Mouse (Mus musculus) erythroid progenitor cell, adult 5-6 weeks (primary cell): ENCODE results near the gene Magi2. TPM values are rescaled to one million over a fixed set of nuclear protein-coding genes. Genes with fewer than 3 reads are reported as not detected.

Experiments used
- ATAC-seq: replicated peaks from 2 replicates; pipeline ENCODE4 v1.8.0; 2016; ENCODE audit warnings: moderate number of reproducible peaks, mild to moderate bottlenecking, moderate TSS enrichment, inconsistent platforms; ENCODE audit not compliant: poor library complexity, low FRiP score, severe bottlenecking
- total RNA-seq, 2 experiments: library from RNA; stranded (forward) in 1 of 2; stranded (reverse) in 1 of 2; fragments of 150-400 nt in 1 of 2; fragments of 186-747, 209-891 nt in 1 of 2; gene quantifications; 2 replicates each; pipeline versions ENCODE4 v1.2.3 to v1.2.4; 2015 to 2017; ENCODE audit warnings: low replicate concordance in 2 of 2

Magi2 gene
- total RNA-seq (2015; ENCODE audit: low replicate concordance) (not detected in 2 replicates), total RNA-seq (2017; ENCODE audit: low replicate concordance) (2.8 TPM in 1 of 2 replicates, not detected in the other)

DNA sequence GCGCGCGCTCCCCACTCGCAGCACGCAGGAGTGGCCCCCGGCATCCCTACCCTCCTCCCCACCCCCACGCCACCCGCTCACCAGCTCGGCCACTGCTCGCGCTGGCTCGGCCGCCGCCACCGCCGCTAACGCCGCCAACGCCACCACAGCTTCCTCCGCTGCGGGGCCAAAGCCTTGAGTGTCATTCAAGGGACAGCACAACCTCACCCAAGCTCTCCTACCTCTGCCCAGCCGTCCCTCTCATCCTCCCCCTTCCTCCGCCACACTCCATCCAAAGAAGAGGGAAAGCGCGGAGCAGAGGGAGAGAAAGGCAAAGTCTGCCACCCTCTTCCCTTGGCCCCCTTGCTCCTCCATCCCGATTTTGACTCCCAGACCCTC lies at the start of gene Magi2:
TSS of gene Magi2 (plus strand) at position 171 of the 378 bp plus-strand sequence.
- ATAC-seq = no peak

DNA sequence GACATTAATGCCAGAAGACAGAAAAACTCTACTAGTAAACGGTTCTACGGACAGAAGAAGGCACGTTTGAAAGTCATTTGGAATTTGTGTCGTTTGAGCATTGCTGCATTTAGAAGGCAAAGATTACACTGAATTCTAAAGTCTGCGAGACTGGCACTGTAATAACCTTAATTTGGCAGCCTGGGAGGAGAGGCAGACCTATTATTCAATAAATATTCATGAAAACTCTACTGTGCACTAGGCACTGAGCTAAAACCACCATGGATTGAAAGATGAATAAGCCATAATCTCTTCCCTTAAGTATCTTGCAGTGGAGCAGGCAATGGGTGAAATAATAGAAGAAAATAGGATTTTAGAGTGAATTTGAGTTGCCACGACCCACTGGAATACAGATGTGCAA lies 48.2 kb upstream of the Magi2 start:
- ATAC-seq = no peak

DNA sequence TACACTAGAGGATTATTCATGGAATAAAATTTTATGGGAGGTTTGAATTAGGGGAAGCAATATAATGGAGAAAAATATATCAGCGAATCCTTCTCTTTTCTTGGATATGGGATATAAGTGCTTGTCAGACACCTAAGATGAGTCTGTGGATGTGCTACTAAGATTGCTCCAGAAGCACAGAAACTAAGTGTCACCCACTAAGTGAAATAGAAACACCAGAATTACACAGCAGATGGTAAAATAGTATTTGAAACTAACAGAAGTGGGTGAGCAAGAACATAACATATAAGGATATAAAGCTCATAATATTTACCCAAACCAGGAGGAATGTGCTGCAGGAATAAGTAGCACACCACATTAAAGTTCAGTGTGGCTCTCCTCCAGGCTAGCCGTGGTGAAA lies 40.7 kb upstream of the Magi2 start:
- ATAC-seq = no peak

DNA sequence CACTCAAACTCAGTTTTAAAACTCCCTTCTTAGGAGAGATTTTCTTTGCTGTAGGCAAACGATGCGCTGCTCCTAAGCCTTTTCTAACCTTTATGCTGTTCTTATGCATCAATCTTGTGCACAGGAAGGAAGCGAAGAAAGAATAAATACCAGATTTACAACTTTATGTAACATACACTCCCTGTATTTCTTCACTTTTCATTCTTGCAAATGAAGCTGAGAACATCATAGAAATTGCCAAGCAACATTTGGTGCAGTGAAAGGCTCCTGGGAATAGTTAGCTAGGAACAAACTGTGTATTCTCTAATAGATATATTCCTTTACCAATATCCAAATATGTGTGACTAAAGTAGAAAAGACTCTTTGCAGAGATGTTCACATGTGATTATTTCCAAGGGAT lies 15.2 kb upstream of the Magi2 start:
- ATAC-seq = no peak

DNA sequence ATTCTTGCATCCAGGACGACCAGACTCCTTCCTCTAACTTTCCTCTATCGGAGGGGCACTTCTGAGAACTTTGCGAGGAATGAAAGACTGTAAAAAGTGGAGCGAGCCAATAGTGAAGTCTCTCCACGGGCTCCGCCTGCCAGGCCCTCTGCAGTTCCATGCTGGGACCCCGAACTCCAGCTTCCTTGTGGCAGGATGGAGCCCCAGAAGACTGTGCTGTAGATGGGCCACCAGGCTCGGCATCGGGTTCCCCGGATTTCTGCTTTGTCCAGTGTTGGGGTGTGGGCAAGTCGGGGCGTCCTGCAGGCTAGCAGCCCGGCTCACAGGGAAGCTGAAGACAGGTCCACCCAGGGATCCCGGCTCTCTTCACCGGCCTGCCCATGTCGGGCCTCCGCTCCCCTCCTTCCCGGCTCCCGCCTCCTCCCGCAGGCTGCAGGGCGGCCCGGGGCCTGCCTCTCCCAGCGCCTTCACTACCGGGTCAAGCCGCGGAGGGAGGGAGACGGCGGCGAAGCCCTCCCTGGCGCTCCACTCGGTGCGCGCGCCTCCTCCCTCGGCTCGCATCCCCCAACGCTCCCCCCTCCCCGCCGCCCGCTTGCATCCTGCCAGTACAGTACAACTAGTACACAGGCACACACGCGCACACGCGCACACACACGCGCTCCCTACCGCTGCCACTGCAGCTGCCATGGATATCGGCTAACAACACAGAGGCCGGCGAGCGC lies 531 bp upstream of the Magi2 start:
- ATAC-seq = no peak

DNA sequence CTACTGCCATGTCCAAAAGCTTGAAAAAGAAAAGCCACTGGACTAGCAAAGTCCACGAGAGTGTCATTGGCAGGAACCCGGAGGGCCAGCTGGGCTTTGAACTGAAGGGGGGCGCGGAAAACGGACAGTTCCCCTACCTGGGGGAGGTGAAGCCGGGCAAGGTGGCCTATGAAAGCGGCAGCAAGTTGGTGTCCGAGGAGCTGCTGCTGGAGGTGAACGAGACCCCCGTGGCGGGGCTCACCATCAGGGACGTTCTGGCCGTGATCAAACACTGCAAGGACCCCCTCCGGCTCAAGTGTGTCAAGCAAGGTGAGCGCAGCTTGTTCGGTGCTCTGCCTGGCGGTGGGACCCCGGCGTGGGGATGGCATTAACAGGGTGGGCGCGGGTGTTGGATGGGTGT lies 445 bp downstream of the Magi2 start:
- no peak for ATAC-seq

DNA sequence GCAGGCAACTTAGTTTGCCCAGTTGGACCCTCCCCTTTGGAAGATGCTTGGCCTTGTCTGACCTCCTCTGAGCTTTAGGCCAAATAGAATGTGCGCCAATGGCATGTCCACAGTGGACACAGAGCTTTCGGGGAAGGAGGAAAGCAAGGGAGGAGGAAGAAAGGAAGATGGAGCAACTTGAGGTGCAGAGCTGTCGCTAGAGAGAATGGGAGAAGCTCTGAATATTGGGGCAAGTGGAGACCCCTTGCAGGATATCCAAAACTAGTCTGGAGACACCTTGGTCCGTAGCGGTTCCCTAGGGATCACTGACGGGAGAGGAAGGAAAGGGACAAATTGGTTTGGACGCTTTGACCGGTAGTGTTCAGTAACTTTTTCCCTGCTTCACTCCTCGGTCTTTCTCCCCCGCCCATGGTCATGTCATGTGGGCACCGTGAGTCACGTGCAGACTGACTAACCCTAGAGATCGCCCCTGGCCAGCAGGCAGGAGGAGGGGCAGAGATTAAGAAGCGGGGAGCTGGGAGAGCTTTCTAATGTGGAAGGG lies 1.0 kb downstream of the Magi2 start:
- no peak for ATAC-seq

DNA sequence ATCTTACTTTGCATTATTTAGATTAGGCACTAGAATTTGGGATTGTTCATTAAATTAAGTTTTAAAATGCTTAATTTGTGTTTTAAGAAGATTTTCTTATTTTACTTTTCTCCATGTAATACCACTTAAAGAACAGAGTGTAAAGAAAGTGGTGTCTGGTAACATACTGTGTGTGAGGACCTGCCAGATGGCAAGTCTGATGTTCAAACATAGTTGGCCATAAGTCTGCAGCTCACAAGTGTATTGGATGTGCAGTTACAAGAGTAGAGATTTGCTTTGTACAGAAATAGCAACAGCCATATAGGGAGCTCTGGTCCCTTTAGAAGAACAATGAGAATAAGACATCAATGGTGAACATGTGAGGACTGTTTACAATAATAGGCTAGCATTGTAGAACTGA lies 15.0 kb downstream of the Magi2 start:
- ATAC-seq = no peak

DNA sequence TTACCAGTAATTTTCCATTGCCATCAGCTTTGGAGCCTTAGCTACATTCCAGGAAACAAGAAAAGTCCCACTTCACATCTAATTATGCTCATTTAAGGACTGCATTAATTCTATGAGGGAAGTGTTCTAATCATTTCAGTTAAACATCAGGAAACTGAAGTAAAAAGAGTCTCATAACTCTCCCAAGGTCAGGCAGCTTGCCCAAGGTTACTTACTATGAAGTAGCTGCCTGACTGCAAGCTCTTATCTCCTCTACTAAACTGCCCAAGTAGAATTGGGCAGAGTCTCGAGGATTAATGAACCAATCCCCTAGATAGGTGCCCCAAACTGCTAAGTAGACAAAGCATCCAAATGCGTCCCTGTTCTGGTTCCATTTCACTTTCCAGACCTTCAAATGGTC lies 19.6 kb downstream of the Magi2 start:
- no peak for ATAC-seq

DNA sequence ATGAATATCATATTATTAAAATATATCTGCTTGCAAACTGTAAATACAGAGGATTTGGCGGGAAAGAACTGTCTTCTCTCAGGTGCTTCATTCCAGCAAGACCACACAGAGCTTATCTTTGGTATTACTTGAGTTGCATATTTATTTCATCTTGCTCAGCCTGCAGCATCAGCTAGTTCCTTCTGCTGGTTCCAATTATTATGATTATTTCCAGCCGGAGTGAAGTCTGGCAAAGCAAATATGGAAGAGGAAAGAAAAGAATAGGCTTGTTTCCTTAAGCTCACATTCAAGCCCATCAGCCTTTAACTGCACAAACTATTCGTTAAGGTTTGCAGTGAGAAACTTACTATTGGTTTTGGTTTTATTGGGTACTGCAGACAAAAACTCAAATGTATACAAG lies 20.4 kb downstream of the Magi2 start:
- no peak for ATAC-seq

DNA sequence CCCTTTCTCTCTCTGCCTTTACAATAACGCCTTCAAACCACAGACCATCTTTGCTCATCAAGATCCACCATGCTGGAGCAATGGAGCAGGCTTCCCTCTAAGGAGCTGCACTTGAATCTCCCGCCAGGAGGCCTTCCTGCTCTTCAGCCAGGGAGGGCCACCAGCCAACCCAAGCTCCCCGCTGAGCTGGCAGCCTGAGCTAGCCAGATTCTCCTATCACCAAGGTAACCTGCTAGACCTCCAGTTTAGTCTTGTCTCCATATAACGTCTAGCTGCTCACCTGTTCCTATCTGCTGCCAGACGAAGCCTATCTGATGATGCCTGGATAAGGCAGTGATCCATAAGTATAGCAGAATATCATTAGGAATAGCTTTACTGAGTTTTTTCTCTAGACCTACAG lies 36.0 kb downstream of the Magi2 start:
- no peak; the same call in 1 of the 2 replicates for ATAC-seq

DNA sequence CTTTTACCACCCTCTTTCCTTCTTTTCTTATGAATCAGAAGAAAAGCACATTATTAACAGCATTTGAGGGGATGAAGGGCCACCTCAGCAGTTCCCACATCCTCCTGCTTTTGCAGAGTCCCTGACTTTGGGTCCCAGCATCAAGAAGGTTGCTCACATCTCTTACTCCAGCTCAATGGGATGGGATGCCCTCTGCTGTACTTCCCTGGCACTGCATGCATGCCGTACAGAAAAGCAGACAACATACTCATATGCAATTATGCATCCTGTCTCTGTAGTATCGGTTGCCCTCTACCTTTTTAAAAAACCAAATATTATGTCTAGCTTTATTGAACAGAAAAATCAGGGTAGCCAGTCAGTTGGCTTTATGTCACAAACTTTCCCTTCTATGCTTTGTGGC lies 37.8 kb downstream of the Magi2 start:
- no peak for ATAC-seq

DNA sequence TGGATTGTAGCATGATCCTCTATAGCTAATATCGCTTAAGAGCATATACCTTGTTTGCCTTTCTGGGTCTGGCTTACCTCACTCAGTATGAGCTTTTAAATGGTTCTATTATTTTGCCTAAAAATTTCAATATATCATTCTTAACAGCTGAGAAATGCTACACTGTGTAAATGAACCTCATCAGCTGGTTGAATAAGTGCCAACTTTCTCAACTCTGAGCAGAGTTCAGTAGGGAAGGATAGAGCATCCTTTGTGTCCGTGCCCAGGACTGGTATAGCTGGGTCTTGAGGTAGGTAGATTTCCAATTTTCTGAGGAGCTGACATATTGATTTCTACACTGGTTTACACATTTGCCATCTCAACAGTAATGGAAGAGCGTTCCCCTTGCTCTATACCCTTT lies 65.7 kb downstream of the Magi2 start:
- no peak for ATAC-seq

DNA sequence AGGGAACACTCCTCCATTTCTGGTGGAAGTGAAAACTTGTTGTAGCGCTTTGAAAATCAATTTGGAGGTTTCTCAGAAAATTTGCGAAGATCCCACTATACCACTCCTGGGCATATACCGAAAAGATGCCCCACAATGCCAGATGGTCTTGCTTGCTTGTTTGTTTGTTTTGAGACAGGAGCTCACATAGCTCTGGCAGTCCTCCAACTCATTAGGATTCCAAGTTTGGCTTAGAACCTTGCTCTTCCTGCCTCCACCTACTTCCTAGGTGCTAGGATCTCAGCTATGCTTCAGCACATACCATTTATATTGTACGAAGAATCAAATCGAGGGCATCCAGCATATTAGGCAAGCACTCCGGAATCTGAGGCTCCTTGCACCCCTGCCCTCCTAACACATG lies 79.8 kb downstream of the Magi2 start:
- no peak for ATAC-seq

DNA sequence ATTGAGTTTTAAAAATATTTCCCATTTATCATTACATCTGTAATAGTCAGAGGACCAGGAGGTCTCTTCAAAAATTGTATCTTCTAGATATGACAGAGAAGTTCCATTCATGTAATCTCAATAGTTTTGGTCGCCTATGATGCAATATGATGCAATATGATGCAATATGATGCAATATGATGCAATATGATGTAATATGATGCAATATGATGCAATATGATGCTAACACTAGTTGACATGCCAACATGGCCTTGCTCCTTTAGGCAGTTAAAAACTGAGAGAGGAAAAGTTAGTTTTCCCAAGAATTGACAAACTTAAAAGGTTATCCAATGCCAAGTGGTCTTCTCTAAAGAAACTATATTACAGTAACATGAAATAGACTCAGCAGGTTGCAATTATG lies 83.0 kb downstream of the Magi2 start:
- ATAC-seq = no peak

DNA sequence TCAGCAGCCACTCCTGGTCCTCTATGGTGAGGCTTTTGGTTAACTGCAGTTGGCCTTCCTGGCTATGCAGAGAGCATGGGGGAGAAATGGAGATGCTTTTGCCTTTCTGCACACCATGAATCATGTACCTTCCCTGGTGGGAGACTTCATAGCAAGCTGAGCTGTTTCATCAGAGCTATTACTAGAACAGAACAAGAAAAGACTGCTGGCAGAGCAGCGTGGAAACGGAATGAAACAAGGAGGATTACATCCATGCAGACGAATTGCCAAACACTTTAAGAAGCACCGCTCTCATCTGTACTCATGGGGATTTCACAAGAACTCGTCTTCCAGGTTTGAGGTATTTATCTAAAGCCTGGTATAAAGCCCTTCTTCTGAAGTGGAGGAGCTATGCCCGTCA lies 95.7 kb downstream of the Magi2 start:
- no peak for ATAC-seq

DNA sequence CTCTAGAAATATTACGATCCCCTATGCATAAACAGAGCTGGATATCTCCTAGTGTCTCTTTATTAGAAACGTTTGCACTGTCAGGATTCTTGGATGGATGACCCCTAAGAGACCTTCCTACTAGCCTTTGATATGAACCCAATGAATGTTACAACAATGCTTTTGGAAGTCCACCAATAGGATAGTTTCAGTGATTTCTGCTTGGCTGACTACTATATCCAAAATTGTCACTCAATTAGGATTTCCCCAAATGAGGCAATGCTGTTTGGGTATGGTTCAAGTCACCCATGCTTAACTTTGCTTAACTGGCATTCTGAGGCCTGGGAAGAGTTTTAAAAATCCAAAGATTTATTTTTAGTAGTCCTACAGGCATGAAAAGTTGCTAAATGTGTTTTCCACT lies 110.7 kb downstream of the Magi2 start:
- ATAC-seq = no peak

DNA sequence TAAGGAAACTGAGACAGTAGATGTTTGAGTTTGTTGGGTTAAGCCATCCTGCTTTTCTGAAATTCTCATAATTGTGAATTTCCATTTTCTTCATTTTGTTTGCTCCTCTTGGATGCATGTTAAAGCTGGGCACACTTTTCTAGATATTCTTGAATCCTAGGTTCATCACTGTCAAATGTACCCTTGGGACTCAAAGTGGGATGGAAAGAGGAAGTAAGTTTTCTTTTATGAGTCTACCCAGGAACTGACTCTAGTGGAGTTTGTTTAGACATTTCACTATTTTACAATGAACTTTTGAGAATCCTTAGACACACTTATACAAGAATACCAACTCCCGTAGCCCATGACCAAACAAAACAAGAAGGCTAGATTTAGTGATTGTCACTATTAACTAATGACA lies 141.3 kb downstream of the Magi2 start:
- no peak for ATAC-seq

DNA sequence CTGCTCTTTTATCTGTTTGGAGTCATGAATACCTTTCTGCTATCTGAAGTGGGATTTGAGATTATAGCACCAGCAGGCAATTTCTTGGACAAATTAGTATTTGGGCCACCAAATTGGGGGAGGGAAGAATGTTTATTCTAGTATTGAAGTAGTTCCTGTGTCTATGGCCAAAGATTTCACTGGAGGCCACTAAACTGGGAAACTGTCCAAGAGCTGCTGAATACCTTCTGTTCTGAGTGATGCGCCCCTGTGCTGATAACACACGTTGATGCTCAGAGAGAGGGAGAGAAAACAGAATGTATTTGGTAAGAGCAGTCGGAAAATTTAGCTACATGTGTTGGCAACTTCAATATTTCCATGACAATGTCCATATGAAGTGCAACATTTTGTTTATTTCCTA lies 169.0 kb downstream of the Magi2 start:
- ATAC-seq = no peak

DNA sequence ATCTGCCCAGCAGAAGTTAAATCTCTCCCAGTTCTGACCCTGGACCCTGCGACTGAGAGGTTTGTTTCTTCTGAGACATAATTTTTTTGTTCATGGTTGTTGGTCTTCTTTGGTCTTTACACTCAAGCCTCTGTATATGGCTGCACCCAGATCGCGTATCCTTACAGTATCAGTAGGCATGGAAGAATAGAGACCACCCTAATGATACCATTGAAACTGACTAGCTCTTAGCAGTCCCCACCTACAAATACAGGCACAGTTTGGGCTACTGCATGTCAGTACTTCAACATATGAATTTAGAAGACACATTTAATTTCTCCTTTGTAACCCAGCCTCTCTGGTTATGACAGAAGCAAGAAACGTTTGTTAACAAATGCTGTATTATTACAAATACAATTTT lies 173.5 kb downstream of the Magi2 start:
- no peak for ATAC-seq

DNA sequence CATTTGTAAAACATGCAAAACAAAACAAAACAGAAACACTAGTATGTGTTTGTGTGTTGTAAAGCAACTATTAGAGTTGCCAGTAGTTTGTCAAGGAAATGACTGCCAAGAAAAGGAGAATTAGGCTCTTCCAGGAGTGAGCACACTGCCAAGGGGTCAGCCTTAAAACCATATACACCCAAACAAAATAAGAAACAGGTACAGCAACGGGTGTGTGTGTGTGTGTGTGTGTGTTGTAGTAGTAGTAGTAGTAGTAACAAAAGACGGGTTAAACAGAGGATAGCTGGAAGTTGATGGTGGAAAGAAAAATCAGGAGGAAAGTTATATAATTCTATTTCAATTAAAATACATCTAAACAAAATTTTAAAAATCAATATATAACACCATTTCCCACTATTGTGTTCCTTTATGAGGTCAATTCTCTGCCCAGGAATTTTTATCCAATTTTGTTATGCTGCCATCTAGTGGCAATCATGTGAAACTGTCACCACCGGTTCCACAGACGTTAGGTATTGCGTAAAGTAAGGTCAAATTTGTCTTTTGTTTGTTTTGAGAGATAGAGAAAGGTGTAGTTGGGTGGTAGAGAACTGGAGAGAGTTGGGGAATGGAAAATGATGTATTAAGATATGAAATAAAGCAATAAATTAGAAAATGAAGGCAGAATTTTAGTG lies 174.0 kb downstream of the Magi2 start:
- no peak for ATAC-seq
